Mouse (Mus musculus): Measurements from ENCODE around the gene Gpr132. TPM values are rescaled to one million over a fixed set of nuclear protein-coding genes. Genes with fewer than 3 reads are reported as not detected.

Gpr132 gene
- total and polyA plus RNA-seq, 3 experiments = 5.4 to 6.5 TPM; not detected in 1

DNA sequence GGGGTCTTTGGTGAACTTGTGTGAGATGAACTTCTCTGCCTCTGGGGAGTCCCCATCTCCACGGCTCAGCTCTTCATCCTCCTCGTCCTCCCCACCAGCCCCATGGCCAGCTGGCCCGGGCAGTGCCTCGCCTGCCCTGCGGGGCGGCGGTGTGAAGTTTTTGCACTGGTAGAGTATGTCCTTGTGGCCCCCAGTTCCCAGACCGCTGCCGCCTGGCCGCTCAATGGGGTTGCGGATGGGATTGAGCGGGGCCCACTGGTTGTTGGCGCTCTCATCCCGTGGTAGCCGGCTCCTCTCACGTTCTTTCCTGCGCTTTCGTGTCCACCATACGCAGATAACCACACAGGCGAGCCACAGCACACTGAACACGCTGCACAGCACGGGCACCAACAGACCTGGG, 41.0 kb upstream of the Gpr132 start:
- TF ChIP-seq NRF1 (IDR thresholded peaks at IDR 0.05; ENCODE audit: insufficient read depth, low read depth, low read length, poor library complexity, severe bottlenecking) = no peak
- TF ChIP-seq USF1 (IDR thresholded peaks at IDR 0.05; ENCODE audit: low read depth, low read length) = no peak
- TF ChIP-seq CHD1 (IDR thresholded peaks at IDR 0.05; ENCODE audit: low read depth, low read length) = no peak
- no peak for TF ChIP-seq MAX (IDR thresholded peaks at IDR 0.05; ENCODE audit: low read length)
- no peak for TF ChIP-seq JUND (IDR thresholded peaks at IDR 0.05; ENCODE audit: low read depth, low read length)
- no peak for TF ChIP-seq ZNF384 (IDR thresholded peaks at IDR 0.05; ENCODE audit: low read depth, low read length)
- no peak for DNase-seq (ENCODE audit: low read depth, low spot score)
- Histone ChIP-seq H3K4me3 (ENCODE audit: control insufficient read depth in 1 of 2, insufficient read depth in 1 of 2, low read depth in 2 of 2, low read length in 2 of 2) (no peak overlapping the region), H3K9ac (ENCODE audit: control insufficient read depth, low read depth, low read length, poor library complexity, severe bottlenecking) (no peak overlapping the region), H3K4me1 (ENCODE audit: control insufficient read depth in 1 of 2, insufficient read depth in 2 of 2, low read length in 2 of 2) (peaks cover 0 to 3% of the 10 kb centered on the region in 2 experiments; a peak in 1 of 4 replicates), H3K27me3 (ENCODE audit: control insufficient read depth in 1 of 2, insufficient read depth in 2 of 2, low read length in 2 of 2) (no peaks in the 10 kb centered on the region), H3K27ac (ENCODE audit: control insufficient read depth, low read depth, low read length) (no peak overlapping the region), H3K79me2 (ENCODE audit: control insufficient read depth, insufficient read depth, low read length, poor library complexity) (no peaks in the 10 kb centered on the region), H3K36me3 (ENCODE audit: control insufficient read depth in 1 of 2, insufficient read depth in 2 of 2, low read length in 2 of 2) (no peaks in the 10 kb centered on the region), H3K9me3 (replicated peaks; ENCODE audit: insufficient read depth, low read length) (no peaks in the 10 kb centered on the region)

DNA sequence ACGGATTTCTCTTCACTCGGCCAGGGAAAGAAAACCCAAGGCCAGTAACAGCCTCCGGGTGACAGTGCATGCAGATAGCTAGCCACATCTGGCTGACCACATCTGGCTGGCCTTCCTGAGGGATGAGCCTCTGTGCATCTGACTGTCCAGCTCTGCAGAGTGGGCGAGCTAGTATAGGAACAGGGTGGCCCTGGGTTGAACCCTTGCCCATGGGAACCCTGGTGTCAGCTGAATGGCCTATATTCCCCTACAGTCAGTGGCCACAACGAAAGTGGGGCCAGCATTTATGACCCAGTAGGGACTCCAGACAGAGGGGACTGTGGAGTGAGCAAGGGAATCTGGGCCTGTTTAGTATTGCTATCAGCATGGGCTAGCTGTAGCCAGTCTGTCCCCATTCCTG, 37.0 kb upstream of the Gpr132 start:
- H3K27me3 ChIP-seq (ENCODE audit: control insufficient read depth in 1 of 2, insufficient read depth in 2 of 2, low read length in 2 of 2) = peaks cover 0 to 3% of the 10 kb centered on the region in 2 experiments; a peak in 2 of 4 replicates
- H3K4me1 ChIP-seq (ENCODE audit: control insufficient read depth in 1 of 2, insufficient read depth in 2 of 2, low read length in 2 of 2) = no peaks in the 10 kb centered on the region
- DNase-seq (ENCODE audit: low read depth, low spot score) = no peak
- no peak overlapping the region for H3K9ac ChIP-seq (ENCODE audit: control insufficient read depth, low read depth, low read length, poor library complexity, severe bottlenecking)
- H3K4me3 ChIP-seq (ENCODE audit: control insufficient read depth in 1 of 2, insufficient read depth in 1 of 2, low read depth in 2 of 2, low read length in 2 of 2) = no peak overlapping the region
- TF ChIP-seq NRF1 (IDR thresholded peaks at IDR 0.05; ENCODE audit: insufficient read depth, low read depth, low read length, poor library complexity, severe bottlenecking) = no peak
- no peak for TF ChIP-seq CTCF (IDR thresholded peaks at IDR 0.05 in 2 of 3, conservative IDR thresholded peaks at IDR 0.05 in 1 of 3; ENCODE audit: control insufficient read depth in 1 of 3, insufficient read depth in 1 of 3, low read depth in 2 of 3, low read length in 3 of 3, poor library complexity in 1 of 3, severe bottlenecking in 1 of 3)
- no peak for TF ChIP-seq JUND (IDR thresholded peaks at IDR 0.05; ENCODE audit: low read depth, low read length)
- TF ChIP-seq ZMIZ1 (IDR thresholded peaks at IDR 0.05; ENCODE audit: low read depth, low read length) = no peak
- no peak for TF ChIP-seq MAFK (IDR thresholded peaks at IDR 0.05; ENCODE audit: borderline replicate concordance, low read depth, low read length)
- TF ChIP-seq USF2 (IDR thresholded peaks at IDR 0.05; ENCODE audit: borderline replicate concordance in 1 of 2, insufficient read depth in 1 of 2, low read depth in 1 of 2, low read length in 2 of 2) = no peak
- no peak for TF ChIP-seq MAZ (IDR thresholded peaks at IDR 0.05; ENCODE audit: low read depth, low read length)
- TF ChIP-seq EP300 (IDR thresholded peaks at IDR 0.05; ENCODE audit: low read depth in 1 of 2, low read length in 2 of 2) = no peak
- no peak for TF ChIP-seq MYB (IDR thresholded peaks at IDR 0.05; ENCODE audit: low read depth, low read length)
- TF ChIP-seq BHLHE40 (IDR thresholded peaks at IDR 0.05; ENCODE audit: borderline replicate concordance, low read depth, low read length) = no peak
- no peak for TF ChIP-seq MXI1 (IDR thresholded peaks at IDR 0.05; ENCODE audit: low read depth, low read length)
- no peak for TF ChIP-seq UBTF (IDR thresholded peaks at IDR 0.05; ENCODE audit: borderline replicate concordance, insufficient read depth, low read depth, low read length)
- no peak for TF ChIP-seq RAD21 (IDR thresholded peaks at IDR 0.05; ENCODE audit: low read depth, low read length)
- no peak for TF ChIP-seq CHD1 (IDR thresholded peaks at IDR 0.05; ENCODE audit: low read depth, low read length)
- TF ChIP-seq ZC3H11A (IDR thresholded peaks at IDR 0.05; ENCODE audit: low read depth, low read length) = no peak
- TF ChIP-seq ETS1 (IDR thresholded peaks at IDR 0.05; ENCODE audit: low read depth, low read length) = no peak
- no peak for TF ChIP-seq POLR2AphosphoS5 (IDR thresholded peaks at IDR 0.05; ENCODE audit: borderline replicate concordance, low read depth, low read length)
- no peak for TF ChIP-seq RCOR1 (IDR thresholded peaks at IDR 0.05; ENCODE audit: low read depth, low read length)
- TF ChIP-seq SMC3 (IDR thresholded peaks at IDR 0.05; ENCODE audit: low read depth, low read length) = no peak
- no peak for TF ChIP-seq E2F4 (IDR thresholded peaks at IDR 0.05; ENCODE audit: borderline replicate concordance, low read depth, low read length)
- no peaks in the 10 kb centered on the region for H3K36me3 ChIP-seq (ENCODE audit: control insufficient read depth in 1 of 2, insufficient read depth in 2 of 2, low read length in 2 of 2)
- H3K9me3 ChIP-seq (replicated peaks; ENCODE audit: insufficient read depth, low read length) = no peaks in the 10 kb centered on the region
- no peaks in the 10 kb centered on the region for H3K79me2 ChIP-seq (ENCODE audit: control insufficient read depth, insufficient read depth, low read length, poor library complexity)
- H3K27ac ChIP-seq (ENCODE audit: control insufficient read depth, low read depth, low read length) = no peak overlapping the region

Measured in MEL (cell line).